Mouse (Mus musculus): ENCODE measurements at regions not wholly inside any gene's neighbourhood (a gene's known extent, or its start where the extent isn't known, plus 50 kb on each side); places are given as distances from the start of the nearest gene placed in this dataset.

GRCm38 (mm10) chr1:183826300-183826699 is 186.8 kb upstream of the Dusp10 start:
- DNase-seq (ENCODE audit: low read depth in 2 of 2, low spot score in 2 of 2), result no peak

- no peak for DNase-seq (ENCODE audit: low read depth in 2 of 2, low spot score in 2 of 2)
These were observed 168.0 kb upstream of the Dusp10 start for GRCm38 (mm10) chr1:183845135-183845534.

- peak in 1 of 2 experiments; percentile 36 for DNase-seq (ENCODE audit: low read depth in 2 of 2, low spot score in 2 of 2)
These were observed 159.0 kb upstream of the Dusp10 start for GRCm38 (mm10) chr1:183853956-183854613.

- no peak for DNase-seq (ENCODE audit: low read depth in 2 of 2, low spot score in 2 of 2)
These were observed 148.0 kb upstream of the Dusp10 start for GRCm38 (mm10) chr1:183865111-183865510.

GRCm38 (mm10) chr1:183865586-183865985 is 147.5 kb upstream of the Dusp10 start:
- DNase-seq (ENCODE audit: low read depth in 2 of 2, low spot score in 2 of 2), result no peak

- no peak for DNase-seq (ENCODE audit: low read depth in 2 of 2, low spot score in 2 of 2)
These were observed 144.1 kb upstream of the Dusp10 start for GRCm38 (mm10) chr1:183868965-183869364.

GRCm38 (mm10) chr1:183895936-183896335 is 117.2 kb upstream of the Dusp10 start:
- no peak for DNase-seq (ENCODE audit: low read depth in 2 of 2, low spot score in 2 of 2)

GRCm38 (mm10) chr1:183898091-183898490 is 115.0 kb upstream of the Dusp10 start:
- DNase-seq (ENCODE audit: low read depth in 2 of 2, low spot score in 2 of 2), result no peak

- no peak for DNase-seq (ENCODE audit: low read depth in 2 of 2, low spot score in 2 of 2)
These were observed 108.5 kb upstream of the Dusp10 start for GRCm38 (mm10) chr1:183904564-183904963.

GRCm38 (mm10) chr1:183905345-183906142 is 107.6 kb upstream of the Dusp10 start:
- DNase-seq (ENCODE audit: low read depth in 2 of 2, low spot score in 2 of 2), result no peak

GRCm38 (mm10) chr1:183917656-183918055 is 95.4 kb upstream of the Dusp10 start:
- no peak for DNase-seq (ENCODE audit: low read depth in 2 of 2, low spot score in 2 of 2)

- DNase-seq (ENCODE audit: low read depth in 2 of 2, low spot score in 2 of 2), result no peak
These were observed 91.8 kb upstream of the Dusp10 start for GRCm38 (mm10) chr1:183921262-183921661.

GRCm38 (mm10) chr1:183928539-183928938 is 84.6 kb upstream of the Dusp10 start:
- DNase-seq (ENCODE audit: low read depth in 2 of 2, low spot score in 2 of 2), result no peak

- DNase-seq (ENCODE audit: low read depth in 2 of 2, low spot score in 2 of 2), result no peak
These were observed 82.6 kb upstream of the Dusp10 start for GRCm38 (mm10) chr1:183930363-183930982.

GRCm38 (mm10) chr1:183931141-183931540 is 82.0 kb upstream of the Dusp10 start:
- no peak for DNase-seq (ENCODE audit: low read depth in 2 of 2, low spot score in 2 of 2)

- DNase-seq (ENCODE audit: low read depth in 2 of 2, low spot score in 2 of 2), result no peak
These were observed 79.3 kb upstream of the Dusp10 start for GRCm38 (mm10) chr1:183933845-183934244.

- DNase-seq (ENCODE audit: low read depth in 2 of 2, low spot score in 2 of 2), result no peak
These were observed 75.9 kb upstream of the Dusp10 start for GRCm38 (mm10) chr1:183937166-183937565.

GRCm38 (mm10) chr1:183938361-183938760 is 74.7 kb upstream of the Dusp10 start:
- DNase-seq (ENCODE audit: low read depth in 2 of 2, low spot score in 2 of 2), result no peak

GRCm38 (mm10) chr1:183940706-183941105 is 72.4 kb upstream of the Dusp10 start:
- no peak for DNase-seq (ENCODE audit: low read depth in 2 of 2, low spot score in 2 of 2)

- DNase-seq (ENCODE audit: low read depth in 2 of 2, low spot score in 2 of 2), result no peak
These were observed 66.9 kb upstream of the Dusp10 start for GRCm38 (mm10) chr1:183946241-183946640.

GRCm38 (mm10) chr1:183947066-183947465 is 66.0 kb upstream of the Dusp10 start:
- no peak for DNase-seq (ENCODE audit: low read depth in 2 of 2, low spot score in 2 of 2)

- DNase-seq (ENCODE audit: low read depth in 2 of 2, low spot score in 2 of 2), result no peak
These were observed 63.9 kb upstream of the Dusp10 start for GRCm38 (mm10) chr1:183949205-183949604.
